Mouse (Mus musculus): ENCODE measurements around the gene Mboat2. TPM values are rescaled to one million over a fixed set of nuclear protein-coding genes. Genes with fewer than 3 reads are reported as not detected.
A peak's percentile ranks its signal among the peaks of the same experiment; 100 is the strongest.

The Mboat2 gene
- total RNA-seq, 2 experiments from 2014 or later: 70.2 to 79.6 TPM

DNA sequence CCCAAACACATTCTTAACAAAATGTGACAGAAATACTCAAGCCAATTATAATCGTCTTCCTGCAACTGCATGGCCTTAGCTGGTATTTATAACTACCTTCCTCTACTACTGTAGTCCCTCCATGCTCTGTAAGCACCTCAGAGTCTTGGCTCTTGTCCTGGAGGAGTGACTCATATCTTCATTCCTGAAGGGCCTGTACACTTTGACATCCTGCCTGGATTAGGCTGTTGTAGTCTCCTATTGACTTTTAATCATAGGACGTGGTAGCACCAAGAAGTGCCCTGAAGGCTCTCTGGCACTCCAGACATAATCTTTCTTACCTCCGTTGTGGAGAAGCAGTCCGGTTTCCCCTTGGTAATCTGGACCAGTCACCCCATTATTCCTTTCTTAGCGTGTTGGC lies 64.7 kb downstream of the Mboat2 start:
- no peak for DNase-seq (ENCODE audit: extremely low spot score in 1 of 2, low spot score in 1 of 2)

DNA sequence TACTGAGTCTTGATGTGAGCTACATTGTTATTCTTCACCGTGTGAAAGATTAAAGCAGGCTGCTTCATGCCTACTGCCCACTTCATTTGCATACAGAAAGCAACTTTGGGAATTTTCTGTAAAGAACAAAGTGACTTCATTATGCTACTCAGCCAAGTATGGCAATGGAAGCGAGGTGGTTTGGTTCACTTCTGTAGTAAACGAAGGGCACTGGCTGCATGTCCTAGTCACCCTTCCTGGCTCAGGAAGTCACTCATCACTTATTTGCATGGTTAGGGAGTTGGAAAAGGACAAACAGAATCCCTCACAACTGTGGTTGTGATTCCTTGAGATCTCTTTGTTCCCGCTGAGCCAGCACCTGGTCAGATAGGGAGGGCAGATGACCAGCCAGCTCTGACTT lies 66.7 kb downstream of the Mboat2 start:
- no peak for DNase-seq (ENCODE audit: extremely low spot score in 1 of 2, low spot score in 1 of 2)

DNA sequence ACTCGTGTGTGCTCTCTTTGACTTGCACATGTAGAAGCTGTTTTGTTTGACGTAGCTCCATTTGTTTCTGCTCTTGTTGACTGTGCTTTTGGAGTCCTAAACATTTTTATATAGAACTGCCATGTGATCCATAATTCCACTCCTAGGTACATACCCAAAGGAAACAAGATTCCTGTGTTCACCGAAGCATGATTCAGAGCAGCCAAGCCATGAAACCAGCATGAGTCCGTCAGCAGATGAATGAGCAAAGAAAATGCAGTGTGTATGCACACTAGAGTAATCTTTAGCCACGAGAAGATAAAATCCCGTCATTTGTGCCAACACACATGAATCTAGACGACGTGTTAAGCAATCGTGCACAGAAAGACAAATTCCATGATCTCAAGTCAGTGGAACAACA lies 67.5 kb downstream of the Mboat2 start:
- no peak for DNase-seq (ENCODE audit: extremely low spot score in 1 of 2, low spot score in 1 of 2)

DNA sequence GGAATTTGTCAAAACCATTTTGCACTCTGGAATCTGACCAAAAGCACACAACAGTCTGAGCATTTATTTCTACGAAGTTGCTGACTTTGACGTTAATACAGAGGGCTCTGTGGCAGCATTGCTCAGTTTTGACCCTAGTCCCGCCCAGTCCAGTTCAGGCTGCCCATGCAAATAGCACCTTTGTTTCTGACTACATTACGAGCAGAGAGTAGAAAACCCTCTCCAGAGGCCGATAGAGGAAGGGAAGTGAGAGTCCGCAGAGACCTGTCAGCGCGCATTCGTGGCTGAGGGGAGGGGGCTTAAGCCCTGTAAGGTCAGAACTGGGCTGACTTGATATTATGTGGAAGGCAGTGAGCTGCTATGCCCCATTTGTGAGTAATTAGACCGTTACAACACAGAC lies 69.0 kb downstream of the Mboat2 start:
- DNase-seq (ENCODE audit: extremely low spot score in 1 of 2, low spot score in 1 of 2): no peak

DNA sequence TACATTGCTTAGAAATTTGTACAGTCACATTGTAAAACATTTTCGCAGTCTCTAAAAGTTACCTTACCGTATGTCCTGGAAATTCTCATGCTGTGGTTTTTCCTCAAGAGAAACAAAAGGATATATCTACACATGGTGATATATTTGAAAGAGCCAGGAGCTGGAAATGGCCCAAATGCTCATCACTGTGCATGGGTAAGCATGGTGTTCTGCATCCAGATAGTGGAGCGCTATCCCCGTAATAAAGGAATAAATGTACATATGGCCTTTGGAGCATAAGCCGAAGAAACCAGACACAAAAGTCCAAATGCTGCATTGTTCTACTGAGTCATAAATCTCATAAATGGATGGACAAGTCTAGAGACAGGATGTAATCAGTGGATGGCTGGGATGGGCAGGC lies 72.1 kb downstream of the Mboat2 start:
- no peak for DNase-seq (ENCODE audit: extremely low spot score in 1 of 2, low spot score in 1 of 2)

DNA sequence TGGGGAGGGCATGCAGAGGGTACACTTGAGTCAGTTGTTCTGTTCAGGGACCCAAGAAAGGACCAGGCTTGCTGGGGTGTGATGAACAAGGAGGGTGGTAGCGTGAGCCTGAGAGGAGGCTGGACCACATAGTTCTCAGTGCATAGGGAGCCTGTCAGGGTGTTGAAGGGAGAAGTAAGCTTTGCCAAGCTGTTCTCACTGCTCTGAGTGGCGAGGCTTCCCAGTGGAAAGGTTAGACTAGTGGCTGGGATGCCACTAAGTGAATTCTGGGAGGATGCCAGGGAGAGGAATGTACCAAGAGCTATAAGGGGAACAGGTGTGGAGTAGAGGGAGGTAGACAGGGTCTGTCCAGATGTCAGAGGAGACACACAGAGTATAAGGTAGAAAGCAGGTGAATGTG lies 77.2 kb downstream of the Mboat2 start:
- DNase-seq (ENCODE audit: extremely low spot score in 1 of 2, low spot score in 1 of 2): no peak

DNA sequence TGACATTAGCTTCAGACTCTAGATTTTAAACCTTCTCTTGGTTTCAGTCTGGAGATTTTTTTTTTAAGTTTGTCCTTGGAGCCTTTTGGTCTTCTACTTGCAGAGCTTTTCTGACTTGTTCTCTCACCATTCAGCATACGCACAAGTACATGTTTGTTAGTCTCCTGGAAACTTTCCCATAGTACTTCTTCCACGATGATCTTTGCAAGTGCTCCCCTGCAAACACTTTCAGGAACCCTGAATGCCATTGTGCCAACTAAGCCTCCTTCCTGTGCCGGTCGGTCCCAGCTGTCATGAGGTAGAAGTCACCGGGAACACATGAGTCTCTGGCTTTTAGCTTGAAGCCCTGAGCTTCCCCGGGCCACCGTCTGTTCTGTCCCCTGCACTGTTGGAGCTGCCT lies 79.0 kb downstream of the Mboat2 start:
- no peak for DNase-seq (ENCODE audit: extremely low spot score in 1 of 2, low spot score in 1 of 2)

DNA sequence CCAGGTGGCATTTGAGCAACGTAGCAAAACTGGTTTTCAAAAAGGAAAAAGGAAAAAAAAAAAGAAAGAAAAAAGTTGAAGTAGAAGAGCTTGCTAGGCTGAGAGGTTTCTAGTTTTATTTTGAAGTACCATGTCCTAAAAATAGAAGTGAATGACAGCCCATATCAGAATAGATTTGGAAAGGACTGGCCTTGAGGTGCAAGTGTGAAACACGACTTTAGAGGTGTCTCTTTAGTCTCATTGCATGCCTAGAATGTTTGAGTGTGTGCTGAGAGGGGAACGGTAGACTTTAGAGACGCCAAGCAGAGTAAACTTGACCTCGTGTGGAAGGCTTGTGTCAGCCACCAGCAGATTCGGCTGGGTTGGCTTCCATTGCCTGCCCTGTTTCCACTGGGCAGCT lies 81.5 kb downstream of the Mboat2 start:
- DNase-seq (ENCODE audit: extremely low spot score in 1 of 2, low spot score in 1 of 2): no peak

DNA sequence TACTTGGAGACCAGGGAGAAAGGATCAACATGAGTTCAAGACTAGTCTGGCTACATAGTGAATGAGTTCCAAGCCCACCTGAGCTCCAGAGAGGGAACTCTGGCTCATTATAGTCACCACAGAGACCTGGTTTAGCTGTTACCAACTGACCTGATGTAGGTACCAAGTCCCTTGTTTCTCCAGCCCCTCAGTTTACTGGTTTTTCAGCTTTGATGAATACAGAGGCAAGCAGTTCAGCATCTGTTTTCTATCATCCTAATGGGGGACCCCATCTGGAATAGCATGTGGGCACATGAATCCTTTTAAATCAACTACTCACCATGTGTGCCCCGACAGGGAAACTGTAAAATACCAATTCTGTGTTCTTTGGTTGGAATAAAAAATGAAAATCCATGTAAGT lies 82.2 kb downstream of the Mboat2 start:
- DNase-seq (ENCODE audit: extremely low spot score in 1 of 2, low spot score in 1 of 2): no peak

DNA sequence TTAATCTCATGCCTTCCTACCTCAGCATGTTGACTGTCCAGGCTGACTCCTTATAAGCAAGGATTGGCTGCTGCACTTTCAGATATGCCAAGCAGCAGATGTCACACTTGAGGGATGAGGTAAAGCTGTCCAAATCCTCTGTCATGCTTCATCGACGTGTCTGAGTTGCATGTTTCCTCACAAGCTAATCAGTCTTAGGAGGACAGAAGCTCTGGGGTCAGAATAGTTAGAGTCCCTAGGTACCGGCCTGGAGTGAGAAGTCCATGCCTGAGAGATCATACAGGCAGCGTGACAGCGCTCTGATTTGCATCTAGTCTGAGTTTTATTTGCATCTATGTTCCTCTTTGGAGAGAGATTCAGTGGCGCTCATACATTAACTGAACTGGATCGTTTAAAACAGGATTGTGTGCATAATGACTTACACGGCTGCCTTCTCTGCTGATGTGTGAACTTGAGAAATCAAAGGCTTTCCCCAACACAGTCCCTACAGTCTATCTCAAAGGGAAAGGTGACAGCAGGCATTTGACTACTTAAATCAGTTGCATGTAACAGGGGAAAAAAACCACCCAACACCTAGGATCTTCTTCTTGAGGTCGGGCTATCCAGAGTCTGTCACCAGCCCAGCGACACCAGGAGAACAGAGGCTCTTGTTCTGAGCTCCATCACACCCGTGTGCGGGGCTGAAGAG lies 88.0 kb downstream of the Mboat2 start:
- no peak for DNase-seq (ENCODE audit: extremely low spot score in 1 of 2, low spot score in 1 of 2)

DNA sequence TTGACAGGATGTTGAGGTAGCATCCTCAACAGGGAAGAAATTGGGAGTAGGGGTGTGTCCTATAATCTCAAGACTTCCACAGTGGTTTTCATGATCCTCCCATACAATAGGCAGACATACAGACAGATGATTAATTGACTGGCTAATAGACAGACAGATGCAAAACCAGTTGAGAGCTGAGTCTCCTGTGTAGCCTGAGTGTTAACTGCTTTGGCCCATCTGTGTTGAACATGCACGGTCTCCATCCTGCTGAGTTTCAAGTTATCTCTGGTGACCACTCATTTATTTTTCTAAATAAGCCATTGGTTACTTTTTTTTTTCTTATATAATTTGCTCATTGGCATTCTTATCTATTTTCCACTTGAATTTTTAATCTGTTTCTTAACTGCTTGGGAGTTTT lies 90.2 kb downstream of the Mboat2 start:
- DNase-seq (ENCODE audit: extremely low spot score in 1 of 2, low spot score in 1 of 2): no peak

DNA sequence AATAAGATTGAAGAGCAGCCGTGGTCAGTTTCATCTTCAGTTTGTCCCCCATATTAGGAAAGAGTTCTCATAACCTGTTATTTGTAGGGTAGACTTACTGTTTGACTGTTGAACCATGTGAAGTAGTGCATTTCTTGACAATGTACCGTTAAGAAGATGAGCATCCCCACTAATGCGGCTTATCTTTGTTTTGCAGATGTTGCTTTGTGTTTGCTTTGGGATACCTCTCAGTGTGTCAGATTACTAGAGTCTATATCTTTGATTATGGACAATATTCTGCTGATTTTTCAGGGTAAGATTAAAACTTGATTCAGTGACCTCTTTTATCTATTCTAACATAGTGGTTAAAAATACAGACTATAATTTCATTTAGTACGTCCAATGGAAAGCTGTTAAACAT lies 93.3 kb downstream of the Mboat2 start:
- DNase-seq (ENCODE audit: extremely low spot score in 1 of 2, low spot score in 1 of 2): no peak

DNA sequence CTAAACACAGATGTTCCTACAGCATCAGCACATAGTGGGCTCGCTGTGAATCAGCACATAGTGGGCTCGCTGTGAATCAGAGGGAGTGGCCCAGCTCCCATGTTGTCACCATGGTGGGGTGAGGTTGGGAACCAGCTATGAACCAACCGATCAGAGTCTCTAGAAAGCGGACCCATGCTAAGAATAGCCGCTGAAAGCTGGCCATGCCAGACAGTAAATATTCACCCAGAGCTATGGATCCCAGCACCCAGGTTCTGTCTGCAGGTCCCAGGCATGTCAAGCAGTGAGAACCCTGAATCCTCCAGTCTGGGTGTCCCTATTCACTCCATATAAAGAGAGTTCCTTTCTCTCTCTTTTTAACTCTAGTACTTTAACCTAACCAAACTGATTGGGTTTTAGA lies 94.6 kb downstream of the Mboat2 start:
- DNase-seq (ENCODE audit: extremely low spot score in 1 of 2, low spot score in 1 of 2): no peak

DNA sequence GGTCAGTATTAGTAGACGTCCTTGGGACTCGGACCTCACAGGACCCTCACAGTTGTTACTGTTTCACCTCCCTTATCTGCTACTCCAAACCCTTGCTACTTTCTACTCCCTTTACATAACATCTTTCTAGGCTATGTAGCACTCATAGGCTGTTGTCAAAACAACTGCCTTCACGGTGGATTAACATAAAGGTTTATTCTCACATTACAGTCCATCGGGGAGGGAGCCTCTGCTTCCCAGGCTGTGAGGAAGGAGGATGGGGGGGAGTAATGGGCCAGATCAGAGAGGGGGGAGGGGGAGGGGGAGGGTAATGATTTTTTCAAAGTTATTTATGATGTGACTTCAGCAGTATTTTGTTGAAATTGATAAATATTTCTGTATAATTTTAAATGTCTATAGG lies 95.0 kb downstream of the Mboat2 start:
- DNase-seq (ENCODE audit: extremely low spot score in 1 of 2, low spot score in 1 of 2): no peak

DNA sequence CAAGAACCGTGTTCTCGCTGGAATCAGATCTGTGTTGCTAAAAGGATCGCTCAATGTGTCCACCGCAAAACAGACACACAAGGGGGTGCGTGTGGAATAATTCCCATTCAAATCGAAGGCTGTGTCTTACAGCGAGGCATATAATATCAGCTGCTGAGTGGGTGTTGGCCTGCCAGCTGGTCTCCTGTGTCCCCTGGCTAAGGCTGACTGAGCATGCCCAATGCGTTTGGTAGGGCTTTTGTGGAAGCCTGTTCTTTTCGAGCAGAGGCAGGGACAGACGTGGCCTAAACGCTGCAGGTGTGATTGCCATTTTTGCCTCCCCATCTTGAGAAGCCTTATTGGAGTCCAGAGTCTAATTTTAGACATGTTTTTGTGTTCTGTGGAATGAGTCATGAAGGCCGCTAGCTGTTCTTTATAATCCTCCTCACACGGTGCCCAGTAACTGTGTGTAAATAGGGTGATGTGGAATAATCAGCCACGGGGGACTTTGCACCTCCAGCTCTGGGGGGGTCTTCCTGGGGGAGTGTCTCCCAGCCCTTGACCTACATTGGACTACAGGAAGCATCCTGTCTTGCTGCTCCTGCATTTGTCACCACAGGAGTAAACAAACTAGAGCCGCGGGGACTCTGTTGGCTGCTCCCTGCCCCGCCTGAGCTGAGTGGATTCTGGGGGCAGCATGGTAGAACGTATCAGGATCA lies 97.5 kb downstream of the Mboat2 start:
- DNase-seq (ENCODE audit: extremely low spot score in 1 of 2, low spot score in 1 of 2): peak; percentile 49 to 60

DNA sequence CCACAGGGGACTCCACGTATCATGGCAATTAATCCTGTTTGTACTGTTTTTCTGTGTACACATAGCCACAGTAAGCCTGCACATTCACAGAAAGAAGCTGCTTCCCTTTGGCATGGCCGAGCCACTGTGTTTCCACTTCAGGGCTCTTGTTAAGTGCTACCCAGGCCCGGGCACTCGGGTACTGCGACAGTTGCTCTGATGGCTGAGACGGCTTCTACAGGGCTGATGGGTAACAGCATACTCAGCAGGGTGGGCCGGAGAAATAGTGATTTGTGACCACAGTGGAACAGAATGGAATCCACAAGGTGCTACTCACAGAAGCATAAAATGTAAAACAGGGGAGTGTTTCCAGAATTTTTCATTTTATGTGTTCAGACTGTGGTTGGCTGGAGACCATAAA lies 98.4 kb downstream of the Mboat2 start:
- DNase-seq (ENCODE audit: extremely low spot score in 1 of 2, low spot score in 1 of 2): no peak

DNA sequence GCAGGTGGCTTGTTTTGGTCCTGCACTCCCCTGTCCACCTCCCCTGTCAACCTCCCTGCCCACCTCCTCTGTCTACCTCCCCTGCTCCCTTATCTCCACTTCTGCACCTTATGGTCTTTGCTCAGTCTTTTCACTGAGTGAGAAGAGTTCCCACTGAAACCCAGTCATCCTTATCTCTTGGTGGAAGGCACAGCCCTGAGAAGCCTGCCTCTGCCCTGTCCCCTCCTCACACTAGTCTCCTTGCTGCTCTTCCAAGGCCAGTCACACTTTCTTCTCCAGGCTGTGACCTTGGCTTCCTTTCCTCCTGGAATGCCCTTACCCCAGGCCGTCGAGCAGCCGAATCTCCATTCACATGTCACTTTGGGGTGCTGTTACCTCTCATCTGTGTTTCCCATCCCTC lies 100.1 kb downstream of the Mboat2 start:
- DNase-seq (ENCODE audit: extremely low spot score in 1 of 2, low spot score in 1 of 2): no peak

DNA sequence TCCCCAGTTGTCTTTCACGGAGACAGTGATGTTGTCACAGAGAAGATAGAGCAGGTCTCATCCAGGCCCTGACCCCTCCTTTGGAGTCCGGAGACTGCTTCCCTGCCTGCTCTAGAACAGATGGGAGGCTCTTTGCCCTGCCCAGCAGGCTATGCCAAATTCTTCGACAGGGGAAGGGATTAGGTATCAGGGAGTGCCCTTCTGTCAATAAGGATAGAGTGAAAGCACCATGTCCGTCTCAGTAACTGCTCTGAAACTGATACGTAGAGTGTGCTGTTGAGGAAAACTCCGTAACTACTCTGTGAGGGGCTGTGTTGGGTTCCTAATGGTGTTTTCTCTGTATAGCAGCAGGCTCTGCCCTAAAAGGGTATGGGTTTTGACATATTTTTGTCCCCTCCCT lies 101.4 kb downstream of the Mboat2 start:
- no peak for DNase-seq (ENCODE audit: extremely low spot score in 1 of 2, low spot score in 1 of 2)

DNA sequence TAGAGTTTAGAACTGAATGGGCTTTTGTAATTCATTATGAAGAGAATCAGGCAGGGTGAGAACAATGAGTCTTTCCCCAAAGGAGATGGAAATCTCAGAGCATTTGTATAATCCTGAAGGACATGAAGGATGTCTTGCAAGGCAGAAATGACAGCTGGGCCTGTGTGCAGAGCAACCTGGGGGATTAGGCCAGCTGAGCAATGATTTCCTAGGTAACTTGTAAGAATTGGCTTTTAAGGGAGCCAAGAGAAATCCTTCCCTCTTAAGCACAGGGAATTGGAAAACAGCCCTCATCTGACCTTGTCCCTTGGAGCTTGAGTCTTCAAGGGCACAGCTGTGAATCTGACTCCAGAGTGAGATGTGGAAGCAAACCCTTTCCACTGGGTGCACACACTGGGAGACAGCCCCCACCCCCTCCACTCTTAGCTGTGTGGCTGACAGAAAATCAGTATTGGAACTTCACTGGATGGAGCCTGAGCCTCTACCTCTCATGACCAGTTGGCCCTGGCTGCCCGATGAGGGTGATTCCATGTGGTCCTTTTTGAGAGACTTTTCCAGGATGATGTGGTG lies 102.6 kb downstream of the Mboat2 start:
- DNase-seq (ENCODE audit: extremely low spot score in 1 of 2, low spot score in 1 of 2): no peak

DNA sequence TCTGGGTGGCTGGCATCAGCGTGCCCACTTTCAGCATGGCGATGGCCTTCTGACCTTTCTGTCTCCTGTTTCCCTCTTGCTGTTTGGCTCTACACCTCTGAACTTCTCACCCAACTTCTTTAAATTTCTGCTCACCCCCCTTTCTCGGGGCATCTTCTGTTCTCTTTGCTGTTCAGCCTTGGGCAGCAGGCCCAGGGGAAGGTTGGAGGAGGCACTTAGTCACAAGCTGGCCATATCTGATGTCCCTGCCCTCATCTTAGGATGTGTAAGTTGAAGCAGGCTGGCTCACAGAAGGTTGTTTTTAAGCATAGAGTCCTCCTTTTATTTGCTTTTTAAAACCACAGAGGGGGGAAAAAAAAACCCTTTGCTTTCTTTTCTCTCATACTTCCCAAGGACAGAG lies 103.3 kb downstream of the Mboat2 start:
- DNase-seq (ENCODE audit: extremely low spot score in 1 of 2, low spot score in 1 of 2): no peak

DNA sequence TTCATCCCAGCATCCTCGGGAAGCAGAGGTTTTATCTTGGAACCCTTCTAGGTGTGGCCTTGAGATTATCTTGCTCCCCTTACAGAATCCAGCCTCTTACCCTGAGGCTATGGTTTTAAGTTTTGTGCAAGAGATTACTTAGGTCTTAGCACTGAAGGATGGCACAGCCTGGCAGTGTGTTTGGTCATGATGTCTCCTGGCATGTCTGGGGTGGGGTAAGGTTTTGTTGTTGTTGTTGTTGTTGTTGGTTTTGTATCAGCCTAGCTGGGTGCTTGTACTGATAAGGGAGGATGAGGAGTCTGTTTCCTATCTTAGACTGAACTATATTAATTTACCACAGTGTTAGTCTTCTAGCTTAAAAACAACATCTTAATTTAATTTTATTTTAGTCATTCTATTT lies 105.6 kb downstream of the Mboat2 start:
- no peak for DNase-seq (ENCODE audit: extremely low spot score in 1 of 2, low spot score in 1 of 2)

DNA sequence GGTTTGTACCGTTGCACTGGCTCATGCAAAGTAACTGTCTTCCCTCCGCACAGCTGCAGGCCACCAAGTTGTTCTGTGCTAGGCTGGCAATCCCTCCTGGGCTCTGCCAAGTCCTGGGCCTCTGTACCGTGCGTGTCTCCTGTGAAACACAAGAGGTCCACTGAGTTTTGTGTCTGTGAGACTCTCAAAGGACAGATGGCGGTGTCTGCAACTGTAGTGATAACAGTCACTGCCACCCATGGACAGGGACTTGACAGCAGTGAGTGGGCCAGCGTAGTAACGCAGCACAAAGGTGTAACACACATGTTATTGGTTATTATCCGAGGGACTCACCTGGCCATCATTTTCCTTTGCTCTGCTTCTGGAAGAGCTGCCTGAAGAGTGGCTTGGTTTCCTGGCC lies 108.7 kb downstream of the Mboat2 start:
- DNase-seq (ENCODE audit: extremely low spot score in 1 of 2, low spot score in 1 of 2): no peak
